Mouse (Mus musculus) left cerebral cortex, adult 18-20 months (tissue): Measurements from ENCODE around the gene Gramd4. TPM values are rescaled to one million over a fixed set of nuclear protein-coding genes. Genes with fewer than 3 reads are reported as not detected.

Source experiments
- DNase-seq, 2 experiments: peaks; one replicate each; pipeline ENCODE4 v3.0.0; 2021 to 2022; ENCODE audit warnings: low spot score in 2 of 2, mixed read lengths in 1 of 2
- long read RNA-seq, 2 experiments: library from polyadenylated mRNA; stranded (forward); transcript quantifications; one replicate each; pipeline ENCODE4 v2.0.0; 2021
- total RNA-seq, 2 experiments: library from RNA; stranded (reverse); gene quantifications; 2 replicates each; pipeline ENCODE4 v1.2.3; 2021

Gramd4 gene
- 10 to 100 TPM; 44.2 to 49.4 TPM for total RNA-seq
- long read RNA-seq, experiment 1, partial matches to known transcripts: 19 of 63 reads
- long read RNA-seq, experiment 1, other reads (novel, unspliced or antisense): 44 of 63 reads
- long read RNA-seq, experiment 2, partial matches to known transcripts: 5 of 39 reads
- long read RNA-seq, experiment 2, other reads (novel, unspliced or antisense): 34 of 39 reads

DNA sequence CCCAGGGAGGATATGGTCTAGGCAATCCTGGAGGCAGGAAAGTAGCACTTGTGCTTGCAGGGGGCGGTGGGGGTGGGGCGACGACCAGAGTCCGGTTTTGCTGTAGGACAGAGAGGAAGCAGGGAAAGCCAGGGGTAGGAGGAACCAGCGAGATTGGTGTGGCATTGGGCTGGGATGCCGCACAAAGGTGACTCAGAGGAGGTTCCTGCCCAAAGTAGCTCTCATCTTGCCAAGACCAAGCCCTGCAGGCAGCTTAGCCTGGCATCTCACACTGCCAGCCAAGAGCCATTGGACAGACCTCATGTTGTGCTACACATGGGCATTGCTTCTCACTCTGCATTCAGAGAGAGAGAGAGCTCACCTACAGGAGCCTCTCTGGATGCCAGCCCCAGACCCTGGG, at the start of gene Gramd4:
Gene Gramd4 (plus strand): TSS at position 283 of the 400 bp plus-strand sequence.
- no peak for DNase-seq

DNA sequence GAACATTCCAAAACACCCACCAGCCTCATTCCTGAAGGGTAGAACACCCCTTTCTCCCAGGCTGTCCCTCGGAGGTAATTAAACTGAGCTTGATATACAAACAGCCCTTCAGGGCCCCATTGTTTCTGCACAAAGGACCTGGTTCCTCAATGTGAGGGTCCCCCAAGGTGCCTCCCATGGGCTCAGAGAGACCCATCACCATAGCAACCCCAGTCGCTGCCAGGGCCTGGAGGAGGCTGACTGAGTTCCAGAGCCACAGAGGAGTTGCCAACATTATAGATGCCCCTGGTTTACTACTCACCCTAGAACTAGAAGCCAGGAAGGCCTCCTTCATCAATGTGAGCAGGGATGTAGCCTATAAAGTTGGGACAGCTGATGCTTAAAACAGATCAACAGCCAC, 44.4 kb upstream of the Gramd4 start:
- no peak for DNase-seq

GRCm38 (mm10) chr15:86013656-86014055, 43.8 kb upstream of the Gramd4 start:
- DNase-seq: no peak

- DNase-seq: no peak
Measured at GRCm38 (mm10) chr15:86015026-86015425, 42.5 kb upstream of the Gramd4 start.

- peak in 1 of 2 experiments; percentile 25 for DNase-seq
Measured at GRCm38 (mm10) chr15:86015860-86016541, 41.5 kb upstream of the Gramd4 start.

GRCm38 (mm10) chr15:86017336-86017735, 40.2 kb upstream of the Gramd4 start:
- DNase-seq: no peak

- no peak for DNase-seq
Measured at GRCm38 (mm10) chr15:86018753-86019512, 38.6 kb upstream of the Gramd4 start.

- no peak for DNase-seq
Measured at GRCm38 (mm10) chr15:86020008-86020407, 37.5 kb upstream of the Gramd4 start.

DNA sequence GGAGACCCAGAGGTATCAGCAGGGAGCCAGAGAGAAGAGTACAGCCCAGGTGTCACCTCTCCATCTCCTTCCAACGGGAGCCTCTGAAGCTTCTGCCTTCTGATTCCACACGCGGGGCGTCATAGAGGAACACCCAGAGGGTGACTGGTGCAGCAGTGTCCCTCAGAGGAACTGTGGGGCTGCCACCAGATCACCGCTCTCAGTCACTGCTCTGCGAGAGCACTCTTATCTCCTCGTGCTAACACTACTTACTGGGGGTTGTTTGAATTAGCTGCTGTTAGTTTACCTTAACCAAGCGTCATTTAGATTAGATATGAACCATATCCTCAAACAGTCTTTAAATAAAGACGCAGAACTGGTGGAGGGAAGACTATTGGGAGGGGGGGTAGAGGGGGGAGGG, 36.2 kb upstream of the Gramd4 start:
- no peak for DNase-seq

GRCm38 (mm10) chr15:86021971-86022370, 35.5 kb upstream of the Gramd4 start:
- DNase-seq: no peak

DNA sequence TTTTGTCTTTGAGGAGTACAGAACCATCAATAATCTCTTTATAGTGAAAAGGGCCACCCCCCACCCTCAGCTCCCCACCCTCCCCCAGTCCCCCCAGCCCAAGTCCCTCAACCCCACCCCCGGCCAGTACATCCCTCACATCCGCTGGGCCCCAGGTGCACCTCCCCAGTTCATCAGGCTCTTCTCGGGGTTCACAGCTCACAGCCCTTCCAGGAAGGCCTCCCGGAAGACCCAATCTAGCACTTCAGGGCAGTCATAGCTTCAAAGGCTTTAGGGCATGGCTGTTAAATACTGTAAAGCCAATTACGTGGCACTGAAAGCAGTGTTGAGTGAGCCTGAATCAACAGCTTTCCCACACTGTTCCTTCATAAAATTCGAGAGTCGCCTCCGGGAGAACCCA, 29.6 kb upstream of the Gramd4 start:
- DNase-seq: no peak

DNA sequence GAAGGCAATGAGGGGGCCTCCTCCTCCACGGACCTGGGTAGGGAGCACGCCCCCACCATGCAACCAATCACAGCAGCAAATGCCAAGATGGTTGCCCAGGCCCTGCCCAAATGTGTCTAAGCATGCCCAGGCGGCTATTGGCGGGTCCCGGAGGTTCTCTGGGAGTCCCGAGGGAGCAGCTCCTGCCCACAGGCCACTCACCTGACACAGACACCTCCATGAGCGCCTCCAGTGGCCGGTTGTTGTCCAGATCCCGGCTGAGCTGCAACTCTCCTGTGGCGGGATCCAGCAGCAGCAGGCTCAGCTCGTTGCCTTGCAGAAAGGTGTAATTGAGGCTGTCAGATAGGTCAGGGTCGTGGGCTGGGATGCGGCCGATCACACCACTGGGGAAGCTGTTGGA, 27.5 kb upstream of the Gramd4 start:
- no peak for DNase-seq

- no peak for DNase-seq
Measured at GRCm38 (mm10) chr15:86032811-86033190, 24.7 kb upstream of the Gramd4 start.

GRCm38 (mm10) chr15:86033191-86033841, 24.2 kb upstream of the Gramd4 start, which contains the start of gene Celsr1:
Gene Celsr1, minus strand, starts transcription at chr15:86033777.
- no peak for DNase-seq

DNA sequence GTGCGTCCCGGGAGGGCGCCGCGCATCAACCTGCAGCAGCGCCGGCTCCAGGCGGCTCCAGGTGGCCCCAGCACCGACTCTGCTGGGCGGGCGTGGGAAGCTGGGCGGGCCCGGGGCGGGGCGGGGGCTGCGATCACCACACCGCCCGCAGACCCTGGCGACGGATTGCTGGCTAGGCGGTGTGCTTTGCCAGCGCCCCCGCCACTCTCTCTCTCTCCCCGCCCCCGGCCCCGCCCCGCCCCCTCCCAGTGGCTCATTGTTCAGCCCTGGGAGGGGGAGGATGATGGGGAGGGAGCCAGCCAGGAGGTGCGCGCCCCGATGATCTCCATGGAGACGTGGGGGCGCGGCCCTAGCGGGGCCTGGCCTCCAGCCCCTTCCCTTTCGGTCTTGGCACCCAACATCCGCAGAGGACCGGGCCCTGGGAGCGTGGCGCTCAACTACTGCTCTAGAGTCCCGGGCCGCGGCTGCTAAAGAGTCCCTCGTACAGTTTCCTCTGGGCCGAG, 23.4 kb upstream of the Gramd4 start:
- DNase-seq: no peak

DNA sequence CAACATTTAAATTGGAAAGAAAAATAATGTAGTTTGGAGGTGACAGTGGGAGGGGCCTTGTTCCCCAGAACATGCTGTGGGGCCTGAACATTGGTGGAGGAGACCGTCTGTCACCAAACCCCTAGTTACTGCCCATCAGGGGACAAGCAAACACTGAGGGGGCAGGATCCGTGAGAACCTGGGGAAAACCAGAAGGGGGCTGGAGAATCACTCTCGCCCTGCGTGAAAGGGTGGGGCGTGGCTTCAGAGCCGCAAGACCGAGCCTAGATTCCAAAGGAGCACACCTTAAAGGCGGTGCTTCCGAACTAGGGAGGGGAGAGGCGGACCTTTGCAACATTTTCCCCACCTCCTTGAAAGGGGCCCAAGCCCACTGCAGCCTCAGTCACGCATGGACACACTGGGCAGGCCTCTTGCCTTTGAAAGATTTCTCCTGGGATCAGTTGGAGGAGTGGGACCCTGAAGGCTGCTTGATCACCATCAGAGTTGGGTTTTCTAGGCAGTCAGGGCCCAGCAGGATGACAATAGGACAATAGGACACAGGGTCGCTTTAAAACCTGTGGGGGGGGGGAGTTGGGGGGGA, 22.6 kb upstream of the Gramd4 start:
- no peak for DNase-seq

GRCm38 (mm10) chr15:86035913-86036312, 21.6 kb upstream of the Gramd4 start:
- no peak for DNase-seq

DNA sequence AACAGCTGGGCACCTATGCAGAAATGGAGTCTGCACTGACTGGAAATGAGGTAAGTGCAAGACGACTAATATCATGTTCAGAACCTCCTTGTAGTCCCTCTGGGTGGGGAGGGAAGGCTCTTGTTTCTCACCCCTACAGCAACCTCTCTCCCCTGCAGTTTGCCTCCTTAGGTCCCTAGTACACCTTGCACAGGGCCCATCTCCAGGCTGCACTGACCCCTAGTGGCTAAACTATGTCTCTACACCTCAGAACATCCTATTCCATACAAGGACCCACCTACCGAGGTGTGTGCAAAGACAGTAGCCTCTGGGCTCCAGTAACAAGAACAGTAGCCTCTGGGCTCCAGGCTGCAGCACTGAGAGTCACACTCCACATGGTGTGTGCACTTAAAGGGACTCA, 18.7 kb upstream of the Gramd4 start:
- DNase-seq: peak; percentile 56 to 74

GRCm38 (mm10) chr15:86041421-86041820, 16.1 kb upstream of the Gramd4 start:
- no peak for DNase-seq

DNA sequence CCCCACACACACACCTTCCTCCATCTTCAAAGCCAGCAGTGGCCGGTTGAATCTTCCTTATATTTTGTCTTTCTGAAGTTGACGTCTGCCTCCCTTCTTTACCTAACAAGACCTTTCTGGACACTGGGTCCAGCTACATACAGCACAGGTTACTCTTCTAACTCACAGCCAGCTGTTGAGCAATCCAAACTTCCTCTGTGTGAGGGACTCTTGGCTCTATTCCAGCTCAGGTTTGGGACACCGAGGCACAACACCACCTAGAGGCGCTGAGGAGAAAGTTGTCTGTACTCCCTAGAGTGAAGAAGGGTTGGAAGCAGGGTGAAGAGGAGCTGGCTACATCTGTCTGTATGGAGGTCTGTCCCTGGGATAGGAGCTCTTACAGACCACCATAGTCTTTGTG, 15.1 kb upstream of the Gramd4 start:
- DNase-seq: no peak

DNA sequence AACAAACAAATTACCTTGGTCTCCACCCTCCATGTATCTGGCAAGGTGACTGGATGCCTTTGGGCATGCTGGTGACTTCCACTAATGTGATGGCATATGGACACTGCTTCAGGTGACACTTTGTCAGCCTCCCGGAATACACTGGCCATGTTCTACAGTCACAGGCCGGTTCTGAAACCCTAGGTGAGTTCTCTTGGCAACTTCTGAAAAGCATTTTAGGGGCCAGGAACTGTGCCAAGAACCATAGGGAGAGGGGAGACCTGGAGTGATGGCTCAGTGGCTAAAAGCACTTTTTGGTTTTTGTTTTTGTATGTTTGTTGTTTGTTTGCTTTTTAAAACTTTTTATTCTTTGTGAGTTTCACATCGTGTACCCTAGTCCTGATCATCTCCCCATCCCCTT, 8.0 kb upstream of the Gramd4 start:
- no peak for DNase-seq
